Mouse (Mus musculus) embryonic facial prominence, embryonic 11.5 days (tissue): ENCODE results near the gene Dazl. TPM values are rescaled to one million over a fixed set of nuclear protein-coding genes. Genes with fewer than 3 reads are reported as not detected.
"Not testable (repeated sequence)": the region's sequence is repeated elsewhere in the genome, so short reads cannot be mapped to it uniquely, and the experiment has no call there.

Experiments used
- ATAC-seq: fragments of 200-750 bp; cut with Nextera tagmentation; replicated peaks from 2 replicates; pipeline ENCODE4 v1.8.0; 2017; ENCODE audit warnings: low read depth; ENCODE audit not compliant: insufficient number of reproducible peaks, low FRiP score, low TSS enrichment
- DNase-seq: peaks from one replicate; pipeline ENCODE4 v3.0.0-alpha.2; 2015; ENCODE audit warnings: low spot score
- H3K27ac ChIP-seq: fragments of 300-500 bp; sonication (generic); replicated peaks from 2 replicates; pipeline ENCODE4 v1.5.1; 2014; ENCODE audit warnings: mild to moderate bottlenecking, low read depth, low read length, control low read depth
- H3K27me3 ChIP-seq: fragments of 300-500 bp; sonication (generic); 2 replicates; pipeline ENCODE4 v1.6.1; 2014; ENCODE audit warnings: mild to moderate bottlenecking, low read length, moderate library complexity, mixed read lengths; ENCODE audit not compliant: control insufficient read depth, insufficient read depth
- H3K36me3 ChIP-seq: fragments of 300-500 bp; sonication (generic); replicated peaks from 2 replicates; pipeline ENCODE4 v1.6.1; 2014; ENCODE audit warnings: low read depth, mild to moderate bottlenecking, low read length, moderate library complexity, mixed read lengths; ENCODE audit not compliant: control insufficient read depth, insufficient read depth
- H3K4me1 ChIP-seq: fragments of 300-500 bp; sonication (generic); 2 replicates; pipeline ENCODE4 v1.6.1; 2014; ENCODE audit warnings: low read length, mixed read lengths; ENCODE audit not compliant: control insufficient read depth, insufficient read depth
- H3K4me2 ChIP-seq: fragments of 300-500 bp; sonication (generic); 2 replicates; pipeline ENCODE4 v1.6.1; 2014; ENCODE audit warnings: low read depth, mild to moderate bottlenecking, control low read depth, low read length, moderate library complexity
- H3K4me3 ChIP-seq: fragments of 300-500 bp; sonication (generic); 2 replicates; pipeline ENCODE4 v1.5.1; 2014; ENCODE audit warnings: low read depth, low read length, control low read depth
- H3K9ac ChIP-seq: fragments of 300-500 bp; sonication (generic); replicated peaks from 2 replicates; pipeline ENCODE4 v1.6.1; 2014; ENCODE audit warnings: mild to moderate bottlenecking, control low read depth, low read length
- H3K9me3 ChIP-seq: fragments of 300-500 bp; sonication (generic); replicated peaks from 2 replicates; pipeline ENCODE4 v1.6.1; 2016; ENCODE audit warnings: mild to moderate bottlenecking, low read length, inconsistent platforms, mixed read lengths; ENCODE audit not compliant: control insufficient read depth
- WGBS: fragments of 180-500 bp; shearing (Covaris S2); extraction: QIAGEN DNeasy Blood & Tissue Kit; methylation state at CpG from one replicate; pipeline ENCODE4 v1.1.7; 2014; 5-methylcytosine and 5-hydroxymethylcytosine counted together
- polyA plus RNA-seq: library from polyadenylated mRNA; unstranded; fragments of >200 nt; fragmentation: Nextera tagmentation; extraction: Ambion mirVana; gene quantifications from 2 replicates; pipeline ENCODE4 v1.2.1, GENCODE M21; 2014

Dazl gene
- polyA plus RNA-seq, 1 experiment from 2014 or later, result not detected

GRCm38 (mm10) chr17:50302867-50303266, 9.4 kb upstream of the Dazl start:
- 79% methylated on average over 3 of the region's 3 CpGs for WGBS
- DNase-seq (no peak), ATAC-seq (no peak)
- H3K4me1 ChIP-seq, result no peaks in the 10 kb centered on the region
- no peak overlapping the region for H3K4me3 ChIP-seq
- no peaks in the 10 kb centered on the region for H3K27me3 ChIP-seq
- H3K4me2 ChIP-seq, result no peak overlapping the region
- no peak overlapping the region for H3K9ac ChIP-seq
- H3K36me3 ChIP-seq, result no peaks in the 10 kb centered on the region
- no peaks in the 10 kb centered on the region for H3K9me3 ChIP-seq
- H3K27ac ChIP-seq, result no peak overlapping the region

- no peaks in the 10 kb centered on the region for H3K9me3 ChIP-seq
- H3K36me3 ChIP-seq, result no peaks in the 10 kb centered on the region
- no peaks in the 10 kb centered on the region for H3K27me3 ChIP-seq
- no peak overlapping the region for H3K9ac ChIP-seq
- no peak for ATAC-seq
- H3K4me3 ChIP-seq, result no peak overlapping the region
- H3K27ac ChIP-seq, result no peak overlapping the region
- H3K4me2 ChIP-seq, result no peak overlapping the region
- no peak for DNase-seq
- 86% methylated on average over 11 of the region's 11 CpGs for WGBS
- H3K4me1 ChIP-seq, result no peaks in the 10 kb centered on the region
Observed at GRCm38 (mm10) chr17:50300171-50300841, 6.9 kb upstream of the Dazl start.

GRCm38 (mm10) chr17:50298821-50299220, 5.4 kb upstream of the Dazl start:
- DNase-seq, result no peak
- Histone ChIP-seq H3K9ac (no peak overlapping the region), H3K36me3 (no peaks in the 10 kb centered on the region), H3K9me3 (no peaks in the 10 kb centered on the region), H3K27me3 (no peaks in the 10 kb centered on the region), H3K4me3 (no peak overlapping the region), H3K4me1 (no peaks in the 10 kb centered on the region), H3K4me2 (no peak overlapping the region), H3K27ac (no peak overlapping the region)
- 86% methylated on average over 7 of the region's 7 CpGs for WGBS
- no peak for ATAC-seq

GRCm38 (mm10) chr17:50294726-50295125, 1.3 kb upstream of the Dazl start:
- Histone ChIP-seq H3K4me1 (no peaks in the 10 kb centered on the region), H3K9me3 (peaks cover 7% of the 10 kb centered on the region), H3K36me3 (no peaks in the 10 kb centered on the region), H3K27me3 (no peaks in the 10 kb centered on the region), H3K9ac (no peak overlapping the region), H3K4me2 (no peak overlapping the region), H3K27ac (no peak overlapping the region), H3K4me3 (no peak overlapping the region)
- 83% methylated on average over 12 of the region's 12 CpGs for WGBS
- no peak for ATAC-seq
- no peak for DNase-seq

GRCm38 (mm10) chr17:50292661-50293171, 720 bp downstream of the Dazl start:
- Histone ChIP-seq H3K9ac (peak overlapping the region; percentile 63), H3K9me3 (peaks cover 7% of the 10 kb centered on the region), H3K27ac (no peak overlapping the region), H3K4me3 (peak overlapping the region; percentile 41), H3K4me2 (peak overlapping the region; percentile 38), H3K4me1 (no peaks in the 10 kb centered on the region), H3K27me3 (no peaks in the 10 kb centered on the region), H3K36me3 (no peaks in the 10 kb centered on the region)
- WGBS, result 4% methylated on average over 53 of the region's 57 CpGs
- ATAC-seq (peak; percentile 94), DNase-seq (peak; percentile 87)

- Histone ChIP-seq H3K4me2 (no peak overlapping the region), H3K4me3 (no peak overlapping the region)
- 21% methylated on average over 3 of the region's 3 CpGs for WGBS
Observed at GRCm38 (mm10) chr17:50291485-50292200, 1.8 kb downstream of the Dazl start.

GRCm38 (mm10) chr17:50284845-50285244, 8.6 kb downstream of the Dazl start:
- H3K27me3 ChIP-seq, result no peaks in the 10 kb centered on the region
- WGBS, result 70% methylated on average over 6 of the region's 6 CpGs
- no peaks in the 10 kb centered on the region for H3K36me3 ChIP-seq
- no peaks in the 10 kb centered on the region for H3K4me1 ChIP-seq
- ATAC-seq (no peak), DNase-seq (no peak)
- no peak overlapping the region for H3K4me2 ChIP-seq
- H3K9ac ChIP-seq, result no peak overlapping the region
- no peak overlapping the region for H3K4me3 ChIP-seq
- H3K27ac ChIP-seq, result no peak overlapping the region
- no peaks in the 10 kb centered on the region for H3K9me3 ChIP-seq

More at GRCm38 (mm10) chr17:50291485-50292200, 1.8 kb downstream of the Dazl start:
- Histone ChIP-seq H3K4me1 (no peaks in the 10 kb centered on the region), H3K36me3 (no peaks in the 10 kb centered on the region), H3K27ac (no peak overlapping the region), H3K27me3 (no peaks in the 10 kb centered on the region), H3K9ac (no peak overlapping the region), H3K9me3 (peaks cover 7% of the 10 kb centered on the region)
- ATAC-seq, result no peak
- peak; percentile 73 for DNase-seq

- not testable (repeated sequence) for H3K4me3 ChIP-seq, DNase-seq, H3K4me2 ChIP-seq, ATAC-seq, H3K9ac ChIP-seq, H3K4me1 ChIP-seq, H3K36me3 ChIP-seq, H3K27me3 ChIP-seq, H3K27ac ChIP-seq, H3K9me3 ChIP-seq
- 86% methylated on average over 4 of the region's 4 CpGs for WGBS
Observed at GRCm38 (mm10) chr17:50261615-50262014, 31.8 kb downstream of the Dazl start.
